Mouse (Mus musculus) kidney, adult 2 months (tissue): ENCODE data around the gene Fbxo42.

Source experiments
- CTCF ChIP-seq: fragments of 200-500 bp; conservative IDR thresholded peaks from 2 replicates; pipeline ENCODE4 v1.5.1; 2011; ENCODE audit warnings: low read depth, mild to moderate bottlenecking, control low read depth, low read length, moderate library complexity, mixed read lengths; ENCODE audit not compliant: insufficient read depth, insufficient read length
- POLR2A ChIP-seq: fragments of 200-500 bp; IDR thresholded peaks from one replicate; pipeline ENCODE4 v1.6.1; 2011; ENCODE audit warnings: low read depth, low read length, control low read depth

- TF ChIP-seq CTCF (no peak), POLR2A (no peak)
Measured at GRCm38 (mm10) chr4:141130704-141131342, 16.9 kb upstream of the Fbxo42 start.
